Mouse (Mus musculus) lung, postnatal 0 days (tissue): ENCODE measurements at regions not wholly inside any gene's neighbourhood (a gene's known extent, or its start where the extent isn't known, plus 50 kb on each side); places are given as distances from the start of the nearest gene placed in this dataset.
A peak's percentile ranks its signal among the peaks of the same experiment; 100 is the strongest.
"Not testable (repeated sequence)": the region's sequence is repeated elsewhere in the genome, so short reads cannot be mapped to it uniquely, and the experiment has no call there.

Source experiments
- ATAC-seq: fragments of 200-750 bp; cut with Nextera tagmentation; 2 replicates; pipeline ENCODE4 v1.8.0; 2017; ENCODE audit warnings: moderate library complexity
- DNase-seq: peaks from one replicate; pipeline ENCODE4 v3.0.0-alpha.2; 2016; ENCODE audit warnings: low spot score
- H3K27ac ChIP-seq: fragments of 300-500 bp; sonication (generic); 2 replicates; pipeline ENCODE4 v1.5.1; 2014; ENCODE audit warnings: antibody characterized with exemption, mild to moderate bottlenecking, low read length, mixed read lengths
- H3K27me3 ChIP-seq: fragments of 300-500 bp; sonication (generic); replicated peaks from 2 replicates; pipeline ENCODE4 v1.6.1; 2014; ENCODE audit warnings: low read length, mixed read lengths; ENCODE audit not compliant: insufficient read depth
- H3K36me3 ChIP-seq: fragments of 300-500 bp; sonication (generic); 2 replicates; pipeline ENCODE4 v1.6.1; 2014; ENCODE audit warnings: low read length, mixed read lengths; ENCODE audit not compliant: insufficient read depth
- H3K4me1 ChIP-seq: fragments of 300-500 bp; sonication (generic); 2 replicates; pipeline ENCODE4 v1.6.1; 2014; ENCODE audit warnings: antibody characterized with exemption, low read depth, low read length, mixed read lengths; ENCODE audit not compliant: insufficient read depth
- H3K4me2 ChIP-seq: fragments of 300-500 bp; sonication (generic); replicated peaks from 2 replicates; pipeline ENCODE4 v1.6.1; 2014; ENCODE audit warnings: low read depth, mild to moderate bottlenecking, low read length, moderate library complexity, mixed read lengths
- H3K4me3 ChIP-seq: fragments of 300-500 bp; sonication (generic); 2 replicates; pipeline ENCODE4 v1.5.1; 2014; ENCODE audit warnings: low read depth, low read length
- H3K9ac ChIP-seq: fragments of 300-500 bp; sonication (generic); replicated peaks from 2 replicates; pipeline ENCODE4 v1.6.1; 2014; ENCODE audit warnings: low read depth, mild to moderate bottlenecking
- H3K9me3 ChIP-seq: fragments of 300-500 bp; sonication (generic); 2 replicates; pipeline ENCODE4 v1.6.1; 2016; ENCODE audit warnings: low read length, mixed read lengths
- CTCF ChIP-seq: IDR thresholded peaks from 2 replicates; pipeline ENCODE4 v1.5.1; 2016; ENCODE audit warnings: antibody characterized with exemption, mild to moderate bottlenecking
- EP300 ChIP-seq: IDR thresholded peaks from 2 replicates; pipeline ENCODE4 v1.6.1; 2016; ENCODE audit warnings: antibody characterized with exemption, mild to moderate bottlenecking, control low read depth
- WGBS: fragments of 180-500 bp; shearing (Covaris S2); extraction: QIAGEN DNeasy Blood & Tissue Kit; methylation state at CpG from one replicate; pipeline ENCODE4 v1.1.7; 2014; 5-methylcytosine and 5-hydroxymethylcytosine counted together

DNA sequence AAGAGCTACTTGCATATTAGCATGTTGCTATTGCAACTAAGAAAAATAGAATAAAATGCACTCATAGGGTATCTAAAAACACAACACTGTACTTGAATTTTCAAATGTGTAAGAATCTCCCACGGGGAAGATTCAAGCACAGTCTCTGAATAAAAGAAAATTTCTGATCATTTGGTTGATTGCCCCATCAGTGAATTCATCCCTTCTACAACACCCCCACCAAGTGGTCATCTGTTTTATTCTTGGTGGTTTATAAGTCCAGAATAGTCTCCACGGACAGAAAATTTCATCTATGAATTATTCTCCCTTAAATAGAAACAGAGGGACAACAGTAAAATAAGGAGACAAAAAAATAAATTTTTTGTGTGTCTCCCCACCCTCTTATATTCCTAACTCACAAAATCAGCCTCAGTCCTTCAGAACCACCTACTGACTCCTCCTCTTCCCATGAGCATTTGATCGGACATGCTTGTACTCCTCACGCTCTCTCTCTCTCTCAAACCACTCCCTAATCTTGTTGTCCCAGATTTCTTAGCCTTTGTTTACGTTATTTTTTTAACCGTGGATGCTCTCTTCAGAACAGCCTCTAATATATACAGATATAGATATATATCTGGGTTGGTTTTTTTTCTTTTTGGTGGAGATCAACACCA lies 181.0 kb downstream of the Trmt11 start:
- no peaks in the 10 kb centered on the region for H3K9me3 ChIP-seq
- H3K4me2 ChIP-seq: no peak overlapping the region
- no peak overlapping the region for H3K27ac ChIP-seq
- WGBS: 28% methylated on average over 6 of the region's 6 CpGs
- DNase-seq (peak; percentile 42), ATAC-seq (no peak)
- H3K4me1 ChIP-seq: no peaks in the 10 kb centered on the region
- no peaks in the 10 kb centered on the region for H3K36me3 ChIP-seq
- no peak overlapping the region for H3K4me3 ChIP-seq
- no peak for TF ChIP-seq EP300
- peak; percentile 52 for TF ChIP-seq CTCF
- H3K9ac ChIP-seq: no peak overlapping the region
- H3K27me3 ChIP-seq: no peaks in the 10 kb centered on the region

DNA sequence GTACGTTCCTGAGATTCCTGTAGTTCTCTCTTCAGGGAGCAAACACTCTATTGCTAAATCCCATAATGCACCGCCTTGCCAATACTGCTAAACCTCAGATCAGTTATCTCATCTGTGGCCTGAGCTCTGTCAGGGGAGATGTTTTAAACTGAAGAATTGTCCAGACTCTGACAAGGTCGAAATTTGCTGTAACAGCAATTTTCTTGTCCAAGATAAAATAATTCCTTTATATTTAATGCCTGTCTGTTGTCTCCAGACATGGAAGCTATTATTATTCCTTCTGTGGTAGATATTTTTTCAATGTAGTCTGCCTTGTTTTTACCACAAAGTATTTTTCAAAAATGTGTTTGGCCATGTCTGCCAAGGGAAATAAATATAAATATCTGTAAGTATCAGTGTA lies 184.2 kb downstream of the Trmt11 start:
- Histone ChIP-seq H3K36me3 (no peaks in the 10 kb centered on the region), H3K27me3 (no peaks in the 10 kb centered on the region), H3K9ac (no peak overlapping the region), H3K4me3 (no peak overlapping the region), H3K4me2 (no peak overlapping the region), H3K9me3 (no peaks in the 10 kb centered on the region), H3K27ac (no peak overlapping the region), H3K4me1 (no peaks in the 10 kb centered on the region)
- TF ChIP-seq EP300 (no peak), CTCF (no peak)
- WGBS: 41% methylated on average over 3 of the region's 3 CpGs
- ATAC-seq: no peak
- DNase-seq: no peak

DNA sequence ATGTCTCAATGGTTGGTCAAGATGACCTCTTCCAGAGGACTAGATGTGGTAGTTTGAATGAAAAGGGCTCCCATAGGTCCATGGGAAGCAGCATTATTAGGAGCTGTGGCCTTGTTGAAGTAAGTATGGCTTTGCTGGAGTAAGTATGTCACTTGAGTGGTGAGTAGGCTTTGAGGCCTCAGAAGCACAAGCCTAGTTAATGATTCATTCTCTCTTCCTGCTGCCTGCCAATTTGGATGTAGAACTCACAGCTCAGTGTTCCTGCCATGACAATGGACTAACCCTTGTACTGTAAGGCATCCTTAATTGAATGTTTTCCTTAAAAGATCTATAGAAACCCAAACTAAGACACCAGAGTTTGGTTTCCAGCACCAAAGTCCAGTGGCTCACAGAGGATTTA lies 188.8 kb downstream of the Trmt11 start:
- H3K36me3 ChIP-seq: no peaks in the 10 kb centered on the region
- no peaks in the 10 kb centered on the region for H3K27me3 ChIP-seq
- H3K9me3 ChIP-seq: no peaks in the 10 kb centered on the region
- H3K27ac ChIP-seq: no peak overlapping the region
- DNase-seq: no peak
- no peak overlapping the region for H3K4me3 ChIP-seq
- no peak overlapping the region for H3K9ac ChIP-seq
- TF ChIP-seq CTCF (no peak), EP300 (no peak)
- no peak for ATAC-seq
- H3K4me1 ChIP-seq: no peaks in the 10 kb centered on the region
- H3K4me2 ChIP-seq: no peak overlapping the region

DNA sequence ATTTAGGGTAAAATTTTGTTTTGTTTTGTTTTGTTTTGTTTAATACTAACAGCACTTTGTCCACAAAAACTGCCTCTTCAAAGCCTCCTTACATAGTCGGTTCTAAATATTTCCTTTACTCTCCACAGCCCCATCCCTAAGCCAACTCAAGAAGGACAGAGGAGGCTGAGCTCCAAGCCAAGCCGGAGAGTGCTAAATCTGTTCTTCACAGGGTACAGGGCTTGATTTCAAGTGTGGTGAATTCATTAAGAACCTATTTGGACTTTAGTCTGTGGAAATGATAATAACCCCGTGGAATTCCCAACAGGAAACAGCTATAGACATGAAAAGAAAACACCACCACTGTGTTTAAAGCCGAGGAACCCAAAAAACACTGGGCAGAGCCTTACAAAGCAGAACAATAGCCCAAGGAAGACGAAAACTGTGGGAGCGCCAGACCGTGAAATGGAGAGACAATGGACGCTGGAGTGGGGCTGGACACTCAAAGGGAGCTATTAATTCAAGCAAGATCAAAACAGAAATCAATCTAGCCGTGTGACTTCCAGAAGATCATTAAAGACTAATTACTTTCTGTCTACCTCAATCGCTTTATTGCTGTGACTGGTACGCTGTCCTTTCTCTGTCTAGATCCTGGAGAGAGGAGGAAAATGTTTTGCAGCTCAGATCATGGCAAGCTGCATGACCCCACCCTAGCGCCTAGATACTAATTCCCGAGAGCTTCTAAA lies 194.7 kb downstream of the Trmt11 start:
- 54% methylated on average over 13 of the region's 13 CpGs for WGBS
- Histone ChIP-seq H3K4me1 (no peaks in the 10 kb centered on the region), H3K36me3 (no peaks in the 10 kb centered on the region), H3K27ac (no peak overlapping the region), H3K4me3 (no peak overlapping the region), H3K9ac (no peak overlapping the region), H3K27me3 (no peaks in the 10 kb centered on the region), H3K4me2 (no peak overlapping the region), H3K9me3 (no peaks in the 10 kb centered on the region)
- ATAC-seq: no peak
- TF ChIP-seq CTCF: no peak
- no peak for TF ChIP-seq EP300
- DNase-seq: no peak

DNA sequence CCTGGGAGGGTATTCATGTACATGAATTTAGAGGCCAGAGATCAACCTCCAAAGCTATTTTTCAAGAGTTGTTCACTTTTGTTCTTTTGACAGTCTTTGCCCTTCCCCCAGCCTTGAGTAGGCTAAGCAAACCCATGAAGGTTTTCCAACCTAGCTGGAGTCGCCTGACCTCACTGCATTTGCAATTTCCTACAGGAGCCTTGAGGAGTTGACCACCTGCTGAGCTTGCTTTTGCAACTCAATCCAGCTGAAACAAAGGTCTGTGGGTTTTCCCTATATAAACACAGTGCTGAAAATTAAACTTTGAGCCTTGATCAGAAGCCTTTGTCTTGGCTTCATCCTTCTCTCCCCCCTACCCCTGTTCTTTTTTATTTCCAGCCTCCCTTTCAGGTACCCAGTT lies 170.2 kb upstream of the Cenpw start:
- no peak overlapping the region for H3K4me2 ChIP-seq
- TF ChIP-seq CTCF: no peak
- TF ChIP-seq EP300: no peak
- no peaks in the 10 kb centered on the region for H3K4me1 ChIP-seq
- ATAC-seq (no peak), DNase-seq (no peak)
- no peaks in the 10 kb centered on the region for H3K27me3 ChIP-seq
- H3K36me3 ChIP-seq: no peaks in the 10 kb centered on the region
- WGBS: 13% methylated on average over 1 of the region's 1 CpGs
- no peak overlapping the region for H3K9ac ChIP-seq
- no peaks in the 10 kb centered on the region for H3K9me3 ChIP-seq
- no peak overlapping the region for H3K27ac ChIP-seq
- no peak overlapping the region for H3K4me3 ChIP-seq

DNA sequence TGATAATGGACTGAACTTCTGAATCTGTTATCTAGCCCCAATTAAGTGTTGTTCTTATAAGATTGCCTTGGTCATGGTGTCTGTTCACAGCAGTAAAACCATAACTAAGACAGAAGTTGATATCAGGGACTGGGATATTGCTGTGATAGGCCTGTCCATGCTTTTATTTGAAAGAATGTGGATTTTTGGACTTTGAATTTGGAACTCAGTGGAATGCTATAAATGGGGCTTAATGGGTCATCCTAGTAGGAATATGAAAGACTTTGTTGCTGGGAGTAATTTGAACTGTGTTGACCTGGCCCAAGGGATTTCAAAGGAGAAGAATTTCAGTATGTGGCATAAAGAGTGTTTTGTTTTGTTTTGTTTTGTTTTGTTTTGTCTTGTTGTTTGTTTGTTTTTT lies 160.5 kb upstream of the Cenpw start:
- ATAC-seq, H3K4me2 ChIP-seq, H3K4me3 ChIP-seq, H3K9me3 ChIP-seq, H3K4me1 ChIP-seq, H3K9ac ChIP-seq, DNase-seq, H3K36me3 ChIP-seq, H3K27me3 ChIP-seq, H3K27ac ChIP-seq: not testable (repeated sequence)

DNA sequence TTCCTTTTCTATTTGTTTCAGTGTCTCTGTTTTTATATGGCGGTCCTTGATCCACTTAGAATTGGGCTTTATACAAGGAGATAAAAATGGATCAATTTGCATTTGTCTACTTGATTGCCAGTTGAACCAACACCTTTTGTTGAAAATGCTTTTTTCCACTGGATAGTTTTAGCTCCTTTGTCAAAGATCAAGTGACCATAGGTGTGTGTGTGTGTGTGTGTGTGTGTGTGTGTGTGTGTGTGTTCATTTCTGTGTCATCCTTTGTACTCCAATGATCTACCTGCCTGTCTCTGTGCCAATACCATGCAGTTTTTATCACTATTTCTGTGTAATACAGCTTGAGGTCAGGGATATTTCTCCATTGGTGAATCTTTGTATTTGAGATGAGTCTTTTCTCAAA lies 158.7 kb upstream of the Cenpw start:
- H3K27ac ChIP-seq: no peak overlapping the region
- 100% methylated on average over 1 of the region's 1 CpGs for WGBS
- H3K4me1 ChIP-seq: no peaks in the 10 kb centered on the region

More for the DNA sequence above, 158.7 kb upstream of the Cenpw start:
- Histone ChIP-seq H3K9me3 (no peaks in the 10 kb centered on the region), H3K9ac (no peak overlapping the region), H3K4me2 (no peak overlapping the region), H3K36me3 (no peaks in the 10 kb centered on the region), H3K4me3 (no peak overlapping the region), H3K27me3 (no peaks in the 10 kb centered on the region)
- no peak for DNase-seq
- TF ChIP-seq EP300 (no peak), CTCF (no peak)
- no peak for ATAC-seq
